Mouse (Mus musculus) heart, adult 2 months (tissue): ENCODE data around the gene Kif1a.

Experiments
- CTCF ChIP-seq: fragments of 200-600 bp; IDR thresholded peaks from 2 replicates; pipeline ENCODE4 v1.8.1; 2022; ENCODE audit warnings: antibody characterized with exemption, mild to moderate bottlenecking, moderate library complexity
- EP300 ChIP-seq: fragments of 200-500 bp; IDR thresholded peaks from 2 replicates; pipeline ENCODE4 v1.6.1; 2011; ENCODE audit warnings: low read depth, low read length, control low read depth; ENCODE audit not compliant: insufficient read depth

GRCm38 (mm10) chr1:93065654-93066053 lies 36.1 kb downstream of the Kif1a start:
- no peak for TF ChIP-seq EP300
- TF ChIP-seq CTCF, result no peak
